Mouse (Mus musculus): Measurements from ENCODE around the gene Bin2.

GRCm38 (mm10) chr15:100624435-100624834, 44.9 kb downstream of the Bin2 start:
- TF ChIP-seq POLR2A (IDR thresholded peaks at IDR 0.05; ENCODE audit: low read depth, low read length) (no peak), CTCF (IDR thresholded peaks at IDR 0.05; ENCODE audit: extremely low read depth, insufficient read depth, insufficient read length, insufficient replicate concordance) (no peak)
